Mouse (Mus musculus): Measurements from ENCODE around the gene Drd1. TPM values are rescaled to one million over a fixed set of nuclear protein-coding genes. Genes with fewer than 3 reads are reported as not detected.

The Drd1 gene
- polyA plus RNA-seq, 1 experiment from 2014 or later = not detected

DNA sequence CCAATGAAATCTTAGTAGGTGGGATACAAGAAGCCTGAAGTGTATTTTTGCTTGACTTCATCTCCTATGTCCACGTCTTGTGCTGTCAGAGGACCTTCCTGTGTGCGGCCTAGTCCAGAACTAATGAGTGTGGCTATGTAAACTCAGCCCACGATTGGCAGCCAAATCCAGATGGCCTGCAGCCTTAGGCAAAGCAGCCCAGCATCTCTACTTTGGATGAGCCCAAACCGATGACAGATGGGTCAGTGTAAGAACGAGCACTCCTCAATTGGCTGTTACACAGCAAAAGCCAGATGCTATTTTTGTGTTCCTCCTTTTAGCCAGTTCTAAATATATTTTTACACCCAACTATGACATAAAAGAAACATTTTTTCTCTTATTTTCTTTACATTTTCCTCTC, 32.2 kb downstream of the Drd1 start:
- Histone ChIP-seq H3K9me3 (replicated peaks) (no peaks in the 10 kb centered on the region), H3K4me3 (no peak overlapping the region), H3K4me1 (no peaks in the 10 kb centered on the region), H3K36me3 (no peaks in the 10 kb centered on the region), H3K27ac (no peak overlapping the region), H3K27me3 (ENCODE audit: low read depth, poor library complexity, severe bottlenecking) (no peaks in the 10 kb centered on the region)
- WGBS = 76% methylated on average over 5 of the region's 5 CpGs
- DNase-seq (ENCODE audit: low spot score) = no peak

DNA sequence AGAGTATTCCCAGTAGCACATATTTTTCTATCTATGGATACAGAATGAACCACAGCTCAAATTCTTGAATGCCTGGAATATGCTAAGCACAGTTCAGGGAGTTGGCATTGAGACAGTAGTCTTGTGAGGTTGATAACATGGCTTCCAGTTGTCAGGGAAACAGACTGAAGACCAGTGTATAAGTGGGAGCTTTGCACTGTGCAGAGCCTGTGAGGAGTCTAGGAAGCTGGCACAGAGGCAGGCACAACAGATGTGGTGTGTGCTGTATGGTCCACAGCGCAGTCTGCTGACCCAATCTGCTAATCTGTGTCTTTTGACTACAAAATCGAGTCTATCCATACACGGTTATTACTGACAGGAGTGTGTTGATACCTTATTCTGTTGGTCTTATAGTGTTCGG, 46.8 kb downstream of the Drd1 start:
- no peaks in the 10 kb centered on the region for H3K36me3 ChIP-seq
- 95% methylated on average over 4 of the region's 4 CpGs for WGBS
- peaks cover 12% of the 10 kb centered on the region; the same call in 1 of the 2 replicates for H3K27me3 ChIP-seq (ENCODE audit: low read depth, poor library complexity, severe bottlenecking)
- no peak overlapping the region for H3K27ac ChIP-seq
- no peak overlapping the region for H3K4me3 ChIP-seq
- no peaks in the 10 kb centered on the region for H3K9me3 ChIP-seq (replicated peaks)
- H3K4me1 ChIP-seq = no peaks in the 10 kb centered on the region
- DNase-seq (ENCODE audit: low spot score) = no peak

Other genes starting within 250 kb of the Drd1 start
- gene Sfxn1, start 16.2 kb upstream of the Drd1 start, polyA plus RNA-seq (2016; fragmentation: Nextera tagmentation; extraction: Ambion mirVana) = 69.7 and 85.7 TPM in 2 replicates
- gene Hrh2, start 136.4 kb upstream of the Drd1 start, polyA plus RNA-seq (2016; fragmentation: Nextera tagmentation; extraction: Ambion mirVana) = 0.05 TPM in 1 of 2 replicates, not detected in the other